Mouse (Mus musculus) intestine, embryonic 15.5 days (tissue): ENCODE measurements around the gene Gstm6. TPM values are rescaled to one million over a fixed set of nuclear protein-coding genes. Genes with fewer than 3 reads are reported as not detected.
"Not testable (repeated sequence)": the region's sequence is repeated elsewhere in the genome, so short reads cannot be mapped to it uniquely, and the experiment has no call there.

Source experiments
- ATAC-seq: fragments of 200-750 bp; cut with Nextera tagmentation; 2 replicates; pipeline ENCODE4 v1.8.0; 2017; ENCODE audit warnings: moderate TSS enrichment, moderate library complexity
- H3K27ac ChIP-seq: fragments of 300-500 bp; sonication (generic); 2 replicates; pipeline ENCODE4 v1.5.1; 2015; ENCODE audit warnings: mild to moderate bottlenecking, inconsistent platforms
- H3K27me3 ChIP-seq: fragments of 300-500 bp; sonication (generic); replicated peaks from 2 replicates; pipeline ENCODE4 v1.6.1; 2015; ENCODE audit warnings: inconsistent platforms
- H3K36me3 ChIP-seq: fragments of 300-500 bp; sonication (generic); 2 replicates; pipeline ENCODE4 v1.6.1; 2015; ENCODE audit warnings: inconsistent platforms
- H3K4me1 ChIP-seq: fragments of 300-500 bp; sonication (generic); replicated peaks from 2 replicates; pipeline ENCODE4 v1.6.1; 2015; ENCODE audit warnings: inconsistent platforms
- H3K4me2 ChIP-seq: fragments of 300-500 bp; sonication (generic); replicated peaks from 2 replicates; pipeline ENCODE4 v1.6.1; 2015; ENCODE audit warnings: mild to moderate bottlenecking, inconsistent platforms
- H3K4me3 ChIP-seq: fragments of 300-500 bp; sonication (generic); replicated peaks from 2 replicates; pipeline ENCODE4 v1.5.1; 2015; ENCODE audit warnings: inconsistent platforms
- H3K9ac ChIP-seq: fragments of 300-500 bp; sonication (generic); 2 replicates; pipeline ENCODE4 v1.6.1; 2015; ENCODE audit warnings: inconsistent platforms
- H3K9me3 ChIP-seq: fragments of 300-500 bp; sonication (generic); 2 replicates; pipeline ENCODE4 v1.6.1; 2016; ENCODE audit warnings: inconsistent platforms
- whole genome bisulfite sequencing: fragments of 180-500 bp; shearing (Covaris S2); methylation state at CpG from one replicate; pipeline ENCODE4 v1.1.7; 2015; 5-methylcytosine and 5-hydroxymethylcytosine counted together
- polyA plus RNA-seq: library from polyadenylated mRNA; unstranded; fragments of >200 nt; fragmentation: Nextera tagmentation; extraction: Ambion mirVana; gene quantifications from 2 replicates; pipeline ENCODE4 v1.2.1, GENCODE M21; 2015

Gstm6 gene
- polyA plus RNA-seq, 1 experiment from 2014 or later, result 16.9 TPM

GRCm38 (mm10) chr3:107966631-107967030 is 23.1 kb upstream of the Gstm6 start:
- Histone ChIP-seq H3K9ac (no peak overlapping the region), H3K4me1 (0 out of 2 replicates have a peak, but pooled peaks cover 6% of the 10 kb centered on the region), H3K27me3 (no peaks in the 10 kb centered on the region), H3K4me2 (no peak overlapping the region), H3K9me3 (no peaks in the 10 kb centered on the region), H3K36me3 (no peaks in the 10 kb centered on the region), H3K27ac (no peak overlapping the region), H3K4me3 (no peak overlapping the region)
- no peak for ATAC-seq
- 96% methylated on average over 5 of the region's 5 CpGs for WGBS

GRCm38 (mm10) chr3:107965592-107965991 is 22.0 kb upstream of the Gstm6 start:
- Histone ChIP-seq H3K27me3 (no peaks in the 10 kb centered on the region), H3K4me3 (no peak overlapping the region), H3K9ac (no peak overlapping the region), H3K9me3 (no peaks in the 10 kb centered on the region), H3K36me3 (no peaks in the 10 kb centered on the region), H3K4me1 (0 out of 2 replicates have a peak, but pooled peaks cover 5% of the 10 kb centered on the region), H3K4me2 (no peak overlapping the region), H3K27ac (no peak overlapping the region)
- WGBS, result 50% methylated on average over 1 of the region's 1 CpGs
- ATAC-seq, result no peak

GRCm38 (mm10) chr3:107964656-107965308 is 21.2 kb upstream of the Gstm6 start:
- H3K27me3 ChIP-seq, result no peaks in the 10 kb centered on the region
- H3K36me3 ChIP-seq, result no peaks in the 10 kb centered on the region
- H3K4me2 ChIP-seq, result no peak overlapping the region
- peak; percentile 55 for ATAC-seq
- WGBS, result 50% methylated on average over 5 of the region's 5 CpGs
- H3K4me3 ChIP-seq, result no peak overlapping the region
- 0 out of 2 replicates have a peak, but pooled peaks cover 5% of the 10 kb centered on the region for H3K4me1 ChIP-seq
- peak overlapping the region; percentile 67 for H3K27ac ChIP-seq
- H3K9ac ChIP-seq, result no peak overlapping the region
- no peaks in the 10 kb centered on the region for H3K9me3 ChIP-seq

DNA sequence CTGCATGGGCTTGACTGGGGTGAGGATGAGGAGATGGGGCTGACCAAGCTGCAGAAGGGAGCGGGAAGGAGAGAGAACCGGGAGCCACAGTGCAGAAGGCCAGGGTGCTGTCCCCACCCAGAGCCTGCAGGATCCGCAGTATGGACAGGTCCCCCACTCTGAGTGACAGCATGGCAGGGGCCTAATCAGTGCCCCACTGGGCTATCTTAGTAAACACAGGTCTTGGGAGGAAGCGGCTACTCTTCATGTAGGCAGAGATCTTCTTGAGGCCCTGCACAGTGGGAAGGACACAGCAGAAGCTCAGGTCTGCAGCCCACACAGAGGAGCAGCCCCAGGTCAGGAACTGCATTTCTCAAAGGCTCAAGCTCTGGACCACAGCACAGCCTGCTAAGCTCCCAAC is 20.5 kb upstream of the Gstm6 start:
- 82% methylated on average over 4 of the region's 4 CpGs for WGBS
- H3K4me3 ChIP-seq, result no peak overlapping the region
- no peak for ATAC-seq
- no peaks in the 10 kb centered on the region for H3K9me3 ChIP-seq
- H3K27me3 ChIP-seq, result no peaks in the 10 kb centered on the region
- no peaks in the 10 kb centered on the region for H3K36me3 ChIP-seq
- H3K27ac ChIP-seq, result 0 out of 2 replicates have a peak overlapping the region, but pooled peaks have one; percentile 17
- no peak overlapping the region for H3K9ac ChIP-seq
- H3K4me2 ChIP-seq, result no peak overlapping the region
- H3K4me1 ChIP-seq, result 0 out of 2 replicates have a peak, but pooled peaks cover 5% of the 10 kb centered on the region

DNA sequence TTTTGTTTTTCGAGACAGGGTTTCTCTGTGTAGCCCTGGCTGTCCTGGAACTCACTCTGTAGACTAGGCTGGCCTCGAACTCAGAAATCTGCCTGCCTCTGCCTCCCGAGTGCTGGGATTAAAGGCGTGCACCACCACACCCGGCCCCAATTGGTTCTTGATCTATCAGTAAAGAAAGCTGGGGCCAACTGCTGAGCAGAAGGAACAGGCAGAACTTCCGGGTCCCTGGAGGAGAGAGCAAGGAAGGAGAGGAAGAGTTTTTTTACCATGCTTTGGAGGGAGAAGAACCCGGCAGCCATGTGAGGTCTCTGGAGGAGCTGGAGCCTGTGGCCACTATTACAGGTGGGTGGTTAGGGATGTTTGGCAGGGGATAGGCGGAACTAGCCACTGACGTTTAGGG is 11.7 kb upstream of the Gstm6 start:
- not testable (repeated sequence) for H3K27me3 ChIP-seq, H3K27ac ChIP-seq, H3K4me1 ChIP-seq, ATAC-seq, H3K36me3 ChIP-seq, H3K9me3 ChIP-seq, H3K4me2 ChIP-seq, H3K9ac ChIP-seq, H3K4me3 ChIP-seq
- 88% methylated on average over 9 of the region's 9 CpGs for WGBS

DNA sequence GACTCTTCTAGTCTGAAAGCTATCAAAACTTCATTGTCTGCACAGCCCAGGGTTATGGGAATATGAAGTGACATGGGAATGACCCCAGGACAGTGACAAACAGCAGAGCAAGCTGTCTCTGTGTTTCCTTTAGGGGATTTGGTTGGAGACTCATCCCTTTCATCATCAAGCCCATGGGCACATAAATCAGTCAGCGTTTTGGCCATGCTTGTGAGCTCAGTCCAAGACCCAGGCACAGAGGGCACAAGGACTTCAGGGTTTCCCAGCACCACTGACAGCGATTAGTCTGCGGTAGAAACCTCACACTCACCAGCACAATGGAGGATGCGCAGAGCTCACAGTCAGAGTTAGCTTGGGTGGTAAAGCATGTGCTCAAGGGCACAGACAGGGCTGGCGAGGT is 10.4 kb upstream of the Gstm6 start:
- Histone ChIP-seq H3K4me1 (no peaks in the 10 kb centered on the region), H3K9ac (no peak overlapping the region), H3K4me2 (no peak overlapping the region), H3K9me3 (no peaks in the 10 kb centered on the region), H3K36me3 (no peaks in the 10 kb centered on the region), H3K27me3 (no peaks in the 10 kb centered on the region), H3K4me3 (no peak overlapping the region), H3K27ac (no peak overlapping the region)
- ATAC-seq, result peak; percentile 33; the same call in 1 of the 2 replicates
- WGBS, result 71% methylated on average over 5 of the region's 5 CpGs

DNA sequence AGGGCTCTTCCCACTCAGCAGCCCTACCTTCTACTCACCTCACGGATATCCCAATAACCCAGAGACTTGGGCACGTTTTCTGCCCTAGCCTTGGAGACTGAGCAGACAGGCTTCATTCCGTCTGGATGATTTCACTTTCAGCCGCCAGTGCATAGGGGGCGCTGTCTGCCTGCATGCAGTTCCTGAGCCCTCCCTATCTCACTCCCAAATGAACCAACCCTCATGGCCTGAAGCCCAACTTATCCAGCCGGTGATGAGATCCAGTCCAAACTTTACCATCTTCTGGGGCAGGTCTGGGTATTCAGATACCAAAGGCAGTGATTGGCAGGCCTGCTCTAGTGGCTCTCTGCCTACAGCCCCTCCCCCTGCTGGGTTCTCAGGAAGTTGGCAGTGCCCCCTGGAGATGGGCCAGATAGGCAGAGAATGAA is 9.8 kb upstream of the Gstm6 start:
- no peaks in the 10 kb centered on the region for H3K9me3 ChIP-seq
- no peak overlapping the region for H3K4me3 ChIP-seq
- H3K4me1 ChIP-seq, result no peaks in the 10 kb centered on the region
- H3K4me2 ChIP-seq, result no peak overlapping the region
- 19% methylated on average over 6 of the region's 6 CpGs for WGBS
- no peak overlapping the region for H3K9ac ChIP-seq
- H3K27me3 ChIP-seq, result no peaks in the 10 kb centered on the region
- no peaks in the 10 kb centered on the region for H3K36me3 ChIP-seq
- ATAC-seq, result peak; percentile 79
- H3K27ac ChIP-seq, result no peak overlapping the region

DNA sequence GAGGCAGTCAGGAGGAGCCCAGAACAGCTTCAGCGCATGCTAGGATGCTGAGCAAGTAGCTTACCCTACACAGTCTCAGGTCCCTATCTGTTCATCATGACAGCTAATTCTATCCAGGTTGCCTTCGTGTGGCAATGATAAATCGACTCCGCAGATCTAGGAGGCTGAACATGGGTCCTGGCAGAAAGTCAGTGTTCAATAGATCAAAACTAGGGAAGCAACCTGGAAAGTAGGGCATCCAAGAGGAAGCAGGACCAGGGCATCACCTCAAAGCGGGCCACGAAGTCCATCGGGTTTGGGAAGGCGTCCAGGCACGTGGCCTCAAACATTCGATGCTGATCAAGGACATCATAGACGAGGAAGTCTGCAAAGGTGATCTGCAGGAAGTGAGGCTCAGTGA is 7.0 kb upstream of the Gstm6 start:
- WGBS, result 85% methylated on average over 11 of the region's 11 CpGs
- ATAC-seq, result no peak

GRCm38 (mm10) chr3:107949461-107949860 is 5.9 kb upstream of the Gstm6 start:
- not testable (repeated sequence) for H3K4me1 ChIP-seq, H3K27ac ChIP-seq, H3K4me2 ChIP-seq, H3K4me3 ChIP-seq, ATAC-seq, H3K36me3 ChIP-seq, H3K9me3 ChIP-seq, H3K9ac ChIP-seq, H3K27me3 ChIP-seq
- WGBS, result 87% methylated on average over 1 of the region's 1 CpGs

More for the DNA sequence above, 7.0 kb upstream of the Gstm6 start:
- Histone ChIP-seq H3K36me3 (no peaks in the 10 kb centered on the region), H3K4me2 (no peak overlapping the region), H3K4me1 (no peaks in the 10 kb centered on the region), H3K4me3 (no peak overlapping the region), H3K9ac (no peak overlapping the region), H3K27ac (no peak overlapping the region), H3K9me3 (no peaks in the 10 kb centered on the region), H3K27me3 (no peaks in the 10 kb centered on the region)

GRCm38 (mm10) chr3:107945729-107946128 is 2.2 kb upstream of the Gstm6 start:
- Histone ChIP-seq H3K36me3 (no peaks in the 10 kb centered on the region), H3K4me2 (no peak overlapping the region), H3K27ac (no peak overlapping the region), H3K27me3 (no peaks in the 10 kb centered on the region), H3K9me3 (no peaks in the 10 kb centered on the region), H3K4me3 (no peak overlapping the region), H3K9ac (no peak overlapping the region), H3K4me1 (no peaks in the 10 kb centered on the region)
- no peak for ATAC-seq
- WGBS, result 61% methylated on average over 4 of the region's 4 CpGs

- no peak for ATAC-seq
- WGBS, result 79% methylated on average over 4 of the region's 4 CpGs
Measured at GRCm38 (mm10) chr3:107941261-107941660, 2.3 kb downstream of the Gstm6 start.

GRCm38 (mm10) chr3:107940524-107940923 is 3.0 kb downstream of the Gstm6 start:
- no peaks in the 10 kb centered on the region for H3K9me3 ChIP-seq
- no peak overlapping the region for H3K9ac ChIP-seq
- H3K4me2 ChIP-seq, result no peak overlapping the region
- H3K4me1 ChIP-seq, result no peaks in the 10 kb centered on the region
- 70% methylated on average over 7 of the region's 7 CpGs for WGBS
- H3K4me3 ChIP-seq, result no peak overlapping the region
- ATAC-seq, result no peak
- H3K36me3 ChIP-seq, result no peaks in the 10 kb centered on the region
- H3K27me3 ChIP-seq, result no peaks in the 10 kb centered on the region
- no peak overlapping the region for H3K27ac ChIP-seq

More at GRCm38 (mm10) chr3:107941261-107941660, 2.3 kb downstream of the Gstm6 start:
- H3K4me1 ChIP-seq, result no peaks in the 10 kb centered on the region
- no peak overlapping the region for H3K4me3 ChIP-seq
- H3K36me3 ChIP-seq, result no peaks in the 10 kb centered on the region
- no peak overlapping the region for H3K4me2 ChIP-seq
- no peak overlapping the region for H3K9ac ChIP-seq
- H3K27ac ChIP-seq, result no peak overlapping the region
- no peaks in the 10 kb centered on the region for H3K9me3 ChIP-seq
- H3K27me3 ChIP-seq, result no peaks in the 10 kb centered on the region

DNA sequence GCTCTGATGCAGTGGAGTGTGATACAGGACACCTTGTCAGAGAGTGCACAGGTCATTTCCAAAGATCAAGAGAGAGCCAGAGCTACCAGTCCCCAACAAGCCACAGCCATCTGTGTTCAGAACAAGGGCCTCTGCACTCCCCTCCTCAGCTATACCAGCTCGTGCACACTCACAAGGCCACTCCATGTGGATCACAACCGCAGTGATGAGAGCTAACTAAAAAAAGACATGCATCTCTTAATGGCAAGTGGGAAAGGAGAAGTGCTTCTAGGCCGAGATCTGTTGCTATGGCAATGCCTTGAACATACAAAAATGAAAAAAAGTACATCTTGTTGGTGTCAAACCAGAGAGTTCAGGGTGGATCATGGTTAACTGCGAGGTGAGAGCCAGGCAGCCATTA is 3.7 kb downstream of the Gstm6 start:
- H3K9ac ChIP-seq, result no peak overlapping the region
- no peaks in the 10 kb centered on the region for H3K36me3 ChIP-seq
- no peaks in the 10 kb centered on the region for H3K9me3 ChIP-seq
- H3K4me2 ChIP-seq, result no peak overlapping the region
- no peaks in the 10 kb centered on the region for H3K4me1 ChIP-seq
- WGBS, result 77% methylated on average over 4 of the region's 4 CpGs
- no peak for ATAC-seq
- H3K27ac ChIP-seq, result no peak overlapping the region
- no peaks in the 10 kb centered on the region for H3K27me3 ChIP-seq
- no peak overlapping the region for H3K4me3 ChIP-seq
